Mouse (Mus musculus) adrenal gland, postnatal 36 days (tissue): Measurements from ENCODE around the gene Pxdn. TPM values are rescaled to one million over a fixed set of nuclear protein-coding genes. Genes with fewer than 3 reads are reported as not detected.

Experiments used
- DNase-seq, 2 experiments: peaks; one replicate each; pipeline ENCODE4 v3.0.0; 2021; ENCODE audit warnings: mixed read lengths in 1 of 2
- total RNA-seq, 2 experiments: library from RNA; stranded (reverse); gene quantifications; 2 replicates each; pipeline ENCODE4 v1.2.3; 2021

Pxdn gene
- total RNA-seq, 2 experiments from 2014 or later: 51.2 to 68.5 TPM

DNA sequence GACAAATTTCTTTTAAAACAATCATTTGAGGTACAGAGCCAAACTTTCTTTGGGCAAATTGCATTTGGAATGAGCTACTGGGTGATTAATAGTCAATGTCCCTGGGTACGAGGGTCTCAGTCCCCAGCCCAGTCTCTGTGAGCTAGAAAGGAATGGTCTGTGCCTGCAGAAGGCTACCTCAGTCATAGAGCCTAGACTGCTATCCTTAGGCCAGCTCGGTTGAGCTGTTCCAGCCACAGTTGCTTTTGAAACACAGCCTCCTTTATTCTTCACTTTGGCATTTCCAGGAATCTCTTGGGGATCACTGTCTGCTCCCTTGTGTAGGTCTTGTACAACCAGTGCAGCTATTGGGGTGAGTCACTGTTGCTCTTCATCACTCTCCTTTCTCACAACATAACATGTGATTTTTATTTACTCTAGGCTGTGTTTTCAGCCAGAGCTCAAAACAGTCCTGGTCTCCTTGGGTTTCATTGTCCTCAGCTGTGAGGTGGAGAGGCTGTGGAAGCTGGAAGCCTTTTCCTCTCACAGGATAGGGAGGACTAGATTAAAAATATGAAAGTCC, 86.9 kb downstream of the Pxdn start:
- no peak for DNase-seq

DNA sequence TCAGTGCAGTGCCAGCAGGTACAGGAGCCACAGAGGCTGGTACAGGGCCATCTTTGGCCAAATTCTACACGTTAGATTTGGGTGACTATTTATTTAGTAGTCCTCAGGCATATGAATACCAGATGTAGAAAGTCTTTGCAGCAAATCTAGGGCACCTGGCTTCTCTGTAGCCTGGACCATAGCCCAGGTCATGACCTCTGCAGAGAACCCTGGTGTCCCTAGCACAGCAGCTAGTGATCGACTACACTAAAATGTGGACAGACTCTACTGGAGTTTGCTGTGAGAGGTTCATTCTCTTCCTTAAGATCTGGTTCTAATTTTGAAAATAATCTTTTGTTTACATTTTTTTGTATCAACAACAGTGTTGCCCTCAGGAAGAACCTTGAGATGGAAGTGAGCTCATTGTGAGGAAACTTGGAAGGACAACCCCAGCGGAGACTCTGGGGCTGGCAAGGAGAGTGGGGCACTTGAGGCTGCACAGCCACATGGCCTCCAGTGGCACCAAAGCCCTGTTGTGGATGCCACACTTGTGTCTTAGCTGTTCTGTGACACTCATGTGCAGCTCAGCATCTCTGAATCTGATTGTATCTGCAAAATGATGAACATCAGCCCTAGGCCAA, 90.4 kb downstream of the Pxdn start:
- no peak for DNase-seq

DNA sequence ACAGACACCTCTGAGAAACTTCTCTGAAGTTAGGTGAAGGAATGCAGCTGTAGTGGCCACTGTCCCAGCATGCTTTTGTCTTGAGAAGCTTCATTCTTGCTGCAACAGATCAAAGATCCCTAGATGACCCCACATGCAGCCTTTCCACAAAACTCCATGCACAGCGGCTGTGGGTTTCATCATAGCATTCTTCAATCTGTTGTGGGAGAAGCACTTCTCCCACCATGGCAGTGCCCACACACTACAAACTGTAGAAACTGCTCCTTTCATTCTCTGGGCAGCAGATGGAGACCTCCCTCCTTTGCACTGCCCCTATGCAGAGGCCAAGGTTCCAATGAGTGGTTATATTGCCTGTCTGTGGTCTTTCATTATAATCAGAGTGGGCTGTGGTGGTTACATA, 91.7 kb downstream of the Pxdn start:
- DNase-seq: no peak

DNA sequence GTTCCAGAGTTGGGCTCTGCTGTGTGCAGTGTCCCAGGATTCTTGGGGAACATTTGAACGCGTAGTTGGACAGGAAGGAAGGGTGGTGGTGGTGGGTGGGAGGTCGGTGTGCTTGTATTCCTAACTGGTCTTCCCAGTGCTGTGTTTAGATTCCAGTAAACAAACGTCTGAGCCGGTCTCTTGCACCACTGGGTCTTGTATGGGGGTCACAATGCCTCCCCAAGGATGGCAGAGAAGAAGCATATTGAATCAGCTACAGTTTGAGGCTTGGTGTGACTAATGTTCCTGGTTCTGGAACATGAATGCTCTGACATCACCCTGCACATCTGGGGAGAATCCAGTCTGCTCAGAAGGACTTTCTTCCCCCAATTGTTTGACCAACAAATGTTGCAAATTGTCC, 93.2 kb downstream of the Pxdn start:
- DNase-seq: no peak

DNA sequence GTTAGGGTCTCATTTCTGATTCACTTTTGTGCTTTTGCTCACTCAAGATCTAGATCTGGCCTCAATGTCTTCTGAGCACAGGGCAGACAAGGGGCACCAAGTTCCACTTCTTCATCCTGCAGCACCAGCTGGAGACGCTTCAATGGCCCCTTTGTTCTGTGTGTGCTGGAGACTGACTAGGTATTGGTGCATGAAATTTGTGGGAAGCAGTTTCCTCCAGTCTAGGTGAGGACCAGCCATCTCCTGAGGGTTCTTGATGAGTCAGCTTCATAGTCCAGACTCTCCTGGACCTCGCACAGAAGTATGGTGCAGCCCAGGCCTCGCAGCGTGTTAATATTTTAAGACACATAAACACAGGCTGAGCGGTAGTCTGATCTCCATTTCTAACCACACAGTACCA, 97.3 kb downstream of the Pxdn start:
- DNase-seq: no peak

DNA sequence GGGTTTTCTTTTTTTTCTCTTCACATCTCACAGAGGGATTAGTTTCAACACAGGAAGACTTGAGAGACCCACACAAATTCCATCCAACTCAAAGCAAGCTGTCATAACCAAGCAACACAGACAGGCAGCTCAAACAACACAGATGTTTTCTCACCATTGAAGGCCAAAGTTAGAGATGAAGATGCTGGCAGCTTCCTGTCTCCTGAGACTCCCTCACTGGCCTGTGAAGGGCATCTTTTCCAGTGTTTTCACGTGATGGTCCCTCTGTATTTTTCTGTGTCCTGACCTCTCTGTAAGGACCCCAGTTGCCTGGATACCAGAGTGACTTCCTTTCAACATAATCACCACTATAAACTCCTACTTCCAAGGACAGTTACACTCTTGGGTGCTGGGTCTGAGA, 98.0 kb downstream of the Pxdn start:
- DNase-seq: no peak

DNA sequence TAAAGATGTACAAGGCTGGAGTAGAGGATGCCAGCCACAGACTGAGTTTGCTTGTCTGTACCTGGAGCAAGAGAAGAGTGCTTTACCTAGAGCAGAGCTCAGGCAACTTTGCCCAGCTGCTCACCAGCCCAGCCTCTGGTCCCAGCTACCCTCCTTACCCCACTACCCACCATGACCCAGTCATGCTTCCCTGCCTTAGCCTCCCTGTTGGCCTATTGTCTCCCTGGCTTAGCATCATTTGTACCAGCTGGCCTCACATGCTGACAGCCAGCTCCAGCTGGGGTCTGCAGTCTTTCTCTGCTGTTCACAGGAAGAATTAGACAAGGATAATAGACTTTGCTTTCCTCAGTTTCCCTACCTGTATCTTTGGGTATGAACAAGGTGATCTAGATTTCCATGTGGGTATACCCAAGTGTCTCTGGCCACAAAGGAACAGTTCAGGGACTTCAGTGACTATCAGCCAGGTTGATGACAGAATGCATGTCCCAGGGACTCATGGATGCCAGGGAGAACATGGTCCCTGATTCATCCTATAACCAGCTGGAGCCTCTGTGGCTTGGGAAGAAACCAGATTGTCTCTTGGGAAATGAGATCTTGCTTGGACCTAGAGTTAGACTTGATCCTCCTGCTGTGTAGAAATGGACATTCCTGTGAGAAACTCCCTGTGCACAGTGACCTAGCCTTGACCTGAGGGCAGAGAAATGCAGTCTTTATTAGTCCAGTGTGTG, 98.6 kb downstream of the Pxdn start:
- DNase-seq: no peak

DNA sequence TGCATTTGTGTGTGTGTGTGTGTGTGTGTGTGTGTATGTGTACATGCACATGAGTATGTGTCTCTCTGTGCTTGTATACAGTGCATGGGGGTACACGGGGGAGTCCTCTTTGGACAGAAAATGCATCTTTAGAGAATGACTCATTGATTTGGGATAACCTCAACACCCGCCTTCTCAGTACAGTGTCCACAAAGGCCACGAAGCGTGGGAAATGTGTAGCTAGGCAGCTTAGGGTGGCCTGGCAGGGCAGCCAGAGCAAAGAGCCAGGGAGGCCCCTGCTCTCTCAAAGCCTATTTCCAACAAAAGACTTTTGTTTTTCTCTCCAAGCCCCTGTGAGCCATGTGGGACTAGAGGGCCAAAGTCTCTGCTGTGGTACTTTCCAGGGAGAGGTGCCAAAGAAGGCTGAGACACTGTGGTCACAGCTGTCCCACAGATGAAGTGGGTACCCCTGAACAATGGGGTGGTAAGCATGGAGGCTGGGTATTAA, 99.2 kb downstream of the Pxdn start:
- no peak for DNase-seq

DNA sequence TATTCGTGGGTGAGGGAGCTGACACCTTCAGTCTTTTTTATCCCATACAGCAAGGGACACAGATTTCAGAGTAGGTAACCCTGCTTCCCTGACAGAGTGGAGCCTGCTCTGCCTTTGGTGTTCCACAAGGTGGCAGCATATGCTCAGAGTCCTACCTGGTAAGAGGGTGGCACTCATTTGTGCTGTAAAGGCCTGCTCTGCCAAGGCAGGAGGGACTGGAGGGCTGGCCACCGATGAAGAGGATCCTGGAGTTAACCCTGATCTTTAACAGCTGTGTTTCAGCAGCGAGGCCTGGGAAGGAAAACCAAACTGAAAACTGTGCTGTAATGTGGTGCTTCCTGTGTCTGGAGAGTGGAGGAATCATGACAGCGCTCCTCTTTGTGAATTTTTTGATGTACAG, 102.2 kb downstream of the Pxdn start:
- DNase-seq: peak; percentile 49 to 65

DNA sequence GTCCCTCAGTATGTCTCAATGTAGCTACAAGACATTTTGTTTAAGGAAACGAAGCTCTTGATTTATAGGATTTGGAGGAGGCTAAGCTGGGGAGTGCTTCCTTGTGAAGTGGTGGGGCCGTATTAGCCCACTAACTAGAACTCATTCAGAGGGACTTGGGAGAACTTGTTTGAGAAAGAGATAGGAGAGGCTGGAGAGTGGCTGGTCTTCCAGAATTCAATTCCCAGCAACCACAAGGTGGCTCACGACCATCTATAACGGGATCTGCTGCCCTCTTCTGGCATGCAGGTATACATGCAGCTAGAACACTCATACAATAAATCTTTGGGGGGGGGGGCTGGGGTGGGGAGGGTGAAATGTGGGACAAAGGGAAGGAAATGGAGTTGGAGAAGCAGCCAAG, 102.7 kb downstream of the Pxdn start:
- peak; percentile 55 to 58 for DNase-seq

DNA sequence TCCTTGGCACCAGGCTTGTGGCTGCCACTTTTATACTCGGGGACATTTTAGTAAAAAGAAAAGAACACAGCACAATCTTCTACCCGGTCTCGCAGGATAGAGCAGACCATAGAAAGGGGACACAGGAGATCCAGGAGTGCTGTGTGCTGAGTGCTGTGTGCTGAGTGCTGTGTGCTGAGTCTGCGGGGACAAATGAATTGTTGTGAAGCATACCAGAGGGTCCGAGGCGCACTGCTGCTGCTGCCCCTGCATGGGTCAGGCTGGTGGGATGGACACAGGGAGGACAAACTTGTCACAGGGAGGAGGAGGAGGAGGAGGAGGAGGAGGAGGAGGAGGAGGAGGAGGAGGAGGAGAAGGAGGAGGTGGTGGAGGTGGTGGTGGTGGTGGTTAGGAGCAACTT, 111.4 kb downstream of the Pxdn start:
- DNase-seq: no peak

DNA sequence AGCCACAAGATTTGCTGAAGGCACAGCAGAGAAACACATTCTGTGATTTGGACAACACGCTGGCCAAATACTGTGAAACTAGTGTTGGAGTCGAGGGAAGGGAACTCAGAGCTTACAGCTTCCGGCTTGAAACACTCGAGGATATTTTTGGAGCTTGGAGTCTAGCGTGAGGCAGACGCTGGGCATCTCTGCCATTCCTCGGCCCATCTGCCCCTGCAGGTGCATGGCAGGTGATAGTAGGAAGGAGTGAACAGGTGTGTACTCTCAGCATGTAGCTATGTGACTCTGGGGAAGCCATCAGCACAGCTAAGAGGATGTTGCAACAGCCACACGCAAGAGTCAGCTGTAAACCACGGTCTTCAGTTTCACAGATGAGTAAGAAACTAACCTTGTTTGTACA, 112.4 kb downstream of the Pxdn start:
- DNase-seq: no peak

DNA sequence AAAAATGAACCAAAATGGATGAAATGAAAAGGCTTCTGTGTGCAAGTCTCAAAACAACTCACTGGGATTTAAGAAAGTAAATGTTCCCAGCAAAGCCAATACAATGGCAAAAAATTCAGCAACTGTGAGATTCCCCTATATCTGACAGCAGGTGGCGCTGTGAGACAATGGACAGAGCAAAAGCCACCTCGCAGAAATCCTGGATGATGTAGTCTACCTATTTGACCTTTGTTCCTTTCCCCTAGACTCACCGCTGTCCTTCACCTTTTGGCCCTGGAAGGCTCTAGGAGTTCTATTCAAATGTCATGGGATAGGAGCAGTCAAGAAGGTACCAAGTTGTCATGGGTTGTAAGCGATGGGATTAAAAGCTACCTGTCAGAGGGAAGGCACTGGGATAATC, 112.8 kb downstream of the Pxdn start:
- peak; percentile 52 to 64 for DNase-seq

DNA sequence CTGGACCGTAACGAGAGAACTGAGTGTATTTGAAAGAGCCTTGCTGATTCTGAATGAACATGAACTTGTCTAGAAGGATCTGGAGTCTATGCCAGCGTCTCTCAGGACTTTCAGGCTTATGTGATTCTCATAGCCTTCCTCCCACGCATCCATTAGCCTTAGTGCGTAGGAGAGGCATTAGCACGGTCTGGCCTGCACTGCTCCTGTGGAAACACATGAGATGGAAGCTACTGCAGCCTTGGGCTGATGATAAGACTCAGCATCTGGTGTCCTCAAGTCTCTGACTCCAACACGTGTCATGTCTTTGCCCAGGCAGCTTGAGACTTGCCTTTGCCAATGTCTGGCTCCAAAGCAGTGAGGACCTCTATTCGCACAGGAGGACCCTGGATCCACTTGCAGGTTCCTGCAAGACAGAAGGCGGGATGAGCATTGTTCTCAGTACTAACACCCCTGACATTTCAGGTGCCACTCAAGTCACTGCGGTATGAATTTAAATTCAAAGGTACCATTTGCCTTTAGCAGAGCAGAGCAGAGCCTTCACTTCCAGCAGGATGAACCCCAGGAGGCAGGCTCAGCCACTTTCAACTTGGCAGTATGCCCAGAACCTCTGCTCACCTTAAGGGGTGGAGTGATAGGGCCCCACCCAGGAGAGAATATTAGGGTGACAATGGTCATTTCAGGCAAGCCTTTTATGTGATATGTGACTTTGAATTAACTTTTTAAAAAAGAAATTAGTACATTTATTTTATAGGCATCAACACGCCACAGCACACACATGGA, 117.5 kb downstream of the Pxdn start:
- DNase-seq: no peak

DNA sequence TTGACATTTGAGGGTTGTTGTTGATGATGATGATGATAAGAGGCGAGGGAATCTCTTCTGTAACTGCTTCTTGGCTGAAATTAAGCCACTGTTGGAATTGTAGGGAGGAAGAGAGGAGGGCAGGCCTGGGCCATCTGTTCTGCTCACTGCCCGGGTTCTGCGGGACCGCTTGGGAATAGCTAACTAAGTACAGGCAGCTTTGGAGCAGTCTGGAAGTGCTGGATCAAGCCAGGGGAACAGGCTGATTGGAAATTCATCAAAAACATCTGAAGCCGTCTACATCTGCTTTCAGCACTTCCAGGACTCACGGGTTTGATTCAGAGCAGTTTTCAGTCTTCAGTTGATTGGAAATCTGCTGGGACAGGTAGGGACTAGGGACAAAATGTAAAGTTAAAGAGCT, 120.6 kb downstream of the Pxdn start:
- no peak for DNase-seq

DNA sequence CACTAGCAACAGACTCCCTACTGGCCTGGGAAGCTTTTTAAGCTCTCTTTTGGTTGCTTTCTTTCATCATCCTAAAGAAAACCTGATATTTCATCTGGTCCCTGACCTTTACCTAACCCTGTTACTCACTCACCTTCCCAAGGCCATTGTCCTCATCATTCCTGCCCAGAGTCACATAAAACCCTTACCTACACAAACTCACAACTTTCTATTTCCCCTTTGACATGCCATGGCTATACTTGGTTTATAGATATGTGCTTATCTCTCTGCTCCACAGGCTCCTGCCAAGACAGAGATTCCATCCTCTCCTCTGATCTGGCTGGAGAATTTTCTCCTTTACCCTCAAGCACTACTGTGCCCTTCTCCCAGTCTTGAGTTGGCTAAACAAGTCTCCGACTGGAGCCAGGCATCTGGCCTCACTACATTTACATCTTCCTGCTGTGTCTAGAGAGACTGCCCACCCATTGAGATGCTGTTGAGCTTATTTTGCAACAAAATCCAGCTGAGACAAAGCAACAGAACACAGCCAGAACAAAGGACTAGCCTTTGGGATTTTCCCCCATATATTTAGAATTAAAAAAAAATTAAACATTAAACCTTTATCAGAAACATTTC, 124.2 kb downstream of the Pxdn start:
- DNase-seq: no peak

DNA sequence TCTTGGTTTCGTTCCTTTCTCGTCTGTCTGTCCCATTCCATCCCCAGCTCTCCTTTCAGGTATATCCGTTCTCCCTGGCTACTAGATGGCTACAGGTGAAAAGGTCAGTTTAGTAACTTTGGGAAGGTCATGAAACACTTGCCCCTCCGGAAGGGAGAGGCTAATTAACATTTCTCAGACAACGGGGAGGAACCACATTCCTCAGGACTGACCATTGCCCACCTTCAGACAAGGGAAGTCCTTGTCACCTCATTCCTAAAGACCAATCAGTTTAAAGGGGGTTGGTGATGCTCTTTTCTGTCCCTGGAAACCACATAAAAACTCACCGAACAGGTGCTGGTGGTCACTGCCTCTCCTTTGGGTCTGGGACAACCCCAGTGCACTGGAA, 124.7 kb downstream of the Pxdn start:
- no peak for DNase-seq

Other genes with a start within 250 kb of the Pxdn start
- not detected for gene Tpo, start 195.0 kb downstream of the Pxdn start, total RNA-seq